Mouse (Mus musculus) T-helper 17 cell (primary cell): ENCODE data around the gene Dse.

ENCODE experiments used
- in situ Hi-C, 2 experiments: fragments of 300-600 bp; cut with MboI, MseI; formaldehyde crosslinking; loops; 1 replicate in 1 of 2; 2 replicates in 1 of 2; pipeline ENCODE4 v1.15.1; 2025; ENCODE audit warnings: high pct_unique_total_duplicates in 2 of 2

The Dse gene

GRCm38 (mm10) chr10:34205825-34206224 is 1.7 kb downstream of the Dse start:
- in situ Hi-C loops = loop anchor here in 1 of 2 experiments (5.0 kb wide), 1 partner anchor 71 kb away; no protein-coding TSS in a partner anchor

GRCm38 (mm10) chr10:34200689-34201088 is 6.8 kb downstream of the Dse start:
- in situ Hi-C loops = no loop called here

GRCm38 (mm10) chr10:34198574-34198973 is 8.9 kb downstream of the Dse start:
- in situ Hi-C loops = no loop called here

GRCm38 (mm10) chr10:34198061-34198460 is 9.5 kb downstream of the Dse start:
- in situ Hi-C loops = no loop called here

GRCm38 (mm10) chr10:34197269-34197668 is 10.2 kb downstream of the Dse start:
- in situ Hi-C loops = no loop called here

GRCm38 (mm10) chr10:34194957-34195356 is 12.6 kb downstream of the Dse start:
- in situ Hi-C loops = no loop called here

- in situ Hi-C loops = no loop called here
These were observed 13.0 kb downstream of the Dse start for GRCm38 (mm10) chr10:34194503-34194902.

- in situ Hi-C loops = no loop called here
These were observed 20.8 kb downstream of the Dse start for GRCm38 (mm10) chr10:34186571-34187260.

- in situ Hi-C loops = no loop called here
These were observed 22.0 kb downstream of the Dse start for GRCm38 (mm10) chr10:34185556-34185955.

- in situ Hi-C loops = no loop called here
These were observed 22.6 kb downstream of the Dse start for GRCm38 (mm10) chr10:34184956-34185355.

- in situ Hi-C loops = no loop called here
These were observed 23.8 kb downstream of the Dse start for GRCm38 (mm10) chr10:34183731-34184130.

- in situ Hi-C loops = no loop called here
These were observed 31.5 kb downstream of the Dse start for GRCm38 (mm10) chr10:34175870-34176606.

- in situ Hi-C loops = no loop called here
These were observed 34.7 kb downstream of the Dse start for GRCm38 (mm10) chr10:34172663-34173282.

GRCm38 (mm10) chr10:34171660-34172059 is 35.9 kb downstream of the Dse start:
- in situ Hi-C loops = no loop called here

- in situ Hi-C loops = no loop called here
These were observed 36.3 kb downstream of the Dse start for GRCm38 (mm10) chr10:34171191-34171590.

GRCm38 (mm10) chr10:34166971-34167370 is 40.5 kb downstream of the Dse start:
- in situ Hi-C loops = no loop called here

- in situ Hi-C loops = no loop called here
These were observed 51.5 kb downstream of the Dse start for GRCm38 (mm10) chr10:34155796-34156554.

GRCm38 (mm10) chr10:34151827-34152226 is 55.7 kb downstream of the Dse start:
- in situ Hi-C loops = no loop called here

GRCm38 (mm10) chr10:34150454-34150853 is 57.1 kb downstream of the Dse start:
- in situ Hi-C loops = no loop called here

GRCm38 (mm10) chr10:34149772-34150171 is 57.7 kb downstream of the Dse start:
- in situ Hi-C loops = loop anchor here in 1 of 2 experiments (10.0 kb wide), 1 partner anchor 185 kb away; no protein-coding TSS in a partner anchor

GRCm38 (mm10) chr10:34141693-34142092 is 65.8 kb downstream of the Dse start:
- in situ Hi-C loops = loop anchor here in 1 of 2 experiments (10.0 kb wide), 1 partner anchor 193 kb away; no protein-coding TSS in a partner anchor
